Mouse (Mus musculus): Measurements from ENCODE around the gene Eya3. TPM values are rescaled to one million over a fixed set of nuclear protein-coding genes. Genes with fewer than 3 reads are reported as not detected.
"Not testable (repeated sequence)": the region's sequence is repeated elsewhere in the genome, so short reads cannot be mapped to it uniquely, and the experiment has no call there.

Gene Eya3
- polyA plus RNA-seq, 1 experiment from 2014 or later = 23.9 TPM

DNA sequence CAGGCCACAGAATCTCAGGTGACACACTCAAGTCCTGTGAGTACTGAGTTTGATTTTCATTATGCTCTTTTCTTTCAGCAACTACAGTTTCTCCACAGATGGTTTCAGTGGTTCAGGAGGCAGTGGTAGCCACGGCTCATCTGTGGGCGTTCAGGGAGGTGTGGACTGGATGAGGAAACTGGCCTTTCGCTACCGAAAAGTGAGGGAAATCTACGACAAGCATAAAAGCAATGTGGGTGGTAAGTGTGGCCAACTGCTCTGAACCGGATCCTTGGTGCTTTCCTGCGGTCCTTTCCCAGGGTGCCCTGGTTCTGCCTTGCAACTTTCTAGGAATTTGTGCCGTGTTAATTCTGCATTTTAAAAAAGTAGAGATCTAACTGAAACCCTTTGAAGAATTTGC is 68.1 kb downstream of the Eya3 start:
- Histone ChIP-seq H3K4me2 (no peak overlapping the region), H3K4me1 (replicated peaks) (no peaks in the 10 kb centered on the region), H3K4me3 (no peak overlapping the region), H3K27me3 (replicated peaks) (no peaks in the 10 kb centered on the region), H3K9ac (no peak overlapping the region), H3K36me3 (peaks cover 86% of the 10 kb centered on the region), H3K9me3 (replicated peaks) (no peaks in the 10 kb centered on the region), H3K27ac (ENCODE audit: poor library complexity, severe bottlenecking) (no peak overlapping the region)
- WGBS = 96% methylated on average over 8 of the region's 8 CpGs
- ATAC-seq (ENCODE audit: insufficient number of reproducible peaks, low FRiP score) = no peak

GRCm38 (mm10) chr4:132713181-132713580 is 74.4 kb downstream of the Eya3 start:
- 96% methylated on average over 7 of the region's 7 CpGs for WGBS
- H3K4me1 ChIP-seq (replicated peaks) = no peaks in the 10 kb centered on the region
- H3K9me3 ChIP-seq (replicated peaks) = no peaks in the 10 kb centered on the region
- H3K27me3 ChIP-seq (replicated peaks) = no peaks in the 10 kb centered on the region
- H3K27ac ChIP-seq (ENCODE audit: poor library complexity, severe bottlenecking) = no peak overlapping the region
- H3K4me2 ChIP-seq = no peak overlapping the region
- no peak overlapping the region for H3K4me3 ChIP-seq
- no peak overlapping the region for H3K9ac ChIP-seq
- ATAC-seq (ENCODE audit: insufficient number of reproducible peaks, low FRiP score) = no peak
- H3K36me3 ChIP-seq = peaks cover 72% of the 10 kb centered on the region

- Histone ChIP-seq H3K4me2 (no peak overlapping the region), H3K9ac (no peak overlapping the region), H3K27ac (ENCODE audit: poor library complexity, severe bottlenecking) (no peak overlapping the region), H3K4me3 (no peak overlapping the region), H3K9me3 (replicated peaks) (no peaks in the 10 kb centered on the region), H3K36me3 (peaks cover 73% of the 10 kb centered on the region), H3K4me1 (replicated peaks) (no peaks in the 10 kb centered on the region), H3K27me3 (replicated peaks) (no peaks in the 10 kb centered on the region)
- 97% methylated on average over 1 of the region's 1 CpGs for WGBS
- no peak for ATAC-seq (ENCODE audit: insufficient number of reproducible peaks, low FRiP score)
These were observed 79.5 kb downstream of the Eya3 start for GRCm38 (mm10) chr4:132718251-132718650.

GRCm38 (mm10) chr4:132728233-132728632 is 89.4 kb downstream of the Eya3 start:
- H3K9ac ChIP-seq = no peak overlapping the region
- H3K36me3 ChIP-seq = peaks cover 19% of the 10 kb centered on the region
- peaks cover 19% of the 10 kb centered on the region for H3K4me1 ChIP-seq (replicated peaks)
- no peak overlapping the region for H3K27ac ChIP-seq (ENCODE audit: poor library complexity, severe bottlenecking)
- no peaks in the 10 kb centered on the region for H3K9me3 ChIP-seq (replicated peaks)
- WGBS = 72% methylated on average over 8 of the region's 8 CpGs
- no peak overlapping the region for H3K4me2 ChIP-seq
- no peak overlapping the region for H3K4me3 ChIP-seq
- H3K27me3 ChIP-seq (replicated peaks) = no peaks in the 10 kb centered on the region
- ATAC-seq (ENCODE audit: insufficient number of reproducible peaks, low FRiP score) = no peak

- 47% methylated on average over 12 of the region's 12 CpGs for WGBS
- Histone ChIP-seq H3K4me3 (peak overlapping the region; percentile 67), H3K4me2 (peak overlapping the region; percentile 95), H3K9me3 (replicated peaks) (no peaks in the 10 kb centered on the region), H3K4me1 (replicated peaks) (peaks cover 11% of the 10 kb centered on the region), H3K36me3 (peaks cover 11% of the 10 kb centered on the region; the same call in 1 of the 2 replicates), H3K27ac (ENCODE audit: poor library complexity, severe bottlenecking) (no peak overlapping the region), H3K9ac (peak overlapping the region; percentile 75), H3K27me3 (replicated peaks) (no peaks in the 10 kb centered on the region)
- no peak for ATAC-seq (ENCODE audit: insufficient number of reproducible peaks, low FRiP score)
These were observed 92.8 kb downstream of the Eya3 start for GRCm38 (mm10) chr4:132731616-132732015.

- peak; percentile 96 for ATAC-seq (ENCODE audit: insufficient number of reproducible peaks, low FRiP score)
- Histone ChIP-seq H3K27me3 (replicated peaks) (no peaks in the 10 kb centered on the region), H3K4me3 (peak within 1 kb of the TSS; percentile 67), H3K27ac (ENCODE audit: poor library complexity, severe bottlenecking) (no peak within 1 kb of the TSS), H3K9ac (peak within 1 kb of the TSS; percentile 75), H3K36me3 (peaks cover 7% of the 10 kb centered on the region; the same call in 1 of the 2 replicates), H3K9me3 (replicated peaks) (no peaks in the 10 kb centered on the region), H3K4me1 (replicated peaks) (peaks cover 11% of the 10 kb centered on the region), H3K4me2 (peak within 1 kb of the TSS; percentile 95)
- WGBS = 2% methylated on average over 34 of the region's 34 CpGs
These were observed 93.4 kb downstream of the Eya3 start, which contains the start of gene Xkr8 for GRCm38 (mm10) chr4:132732148-132732684. TSS of gene Xkr8 (minus strand) at chr4:132732546.

- Histone ChIP-seq H3K4me2 (no peak overlapping the region), H3K27me3 (replicated peaks) (no peaks in the 10 kb centered on the region), H3K4me1 (replicated peaks) (peaks cover 11% of the 10 kb centered on the region), H3K36me3 (no peaks in the 10 kb centered on the region), H3K9ac (no peak overlapping the region), H3K9me3 (replicated peaks) (no peaks in the 10 kb centered on the region), H3K27ac (ENCODE audit: poor library complexity, severe bottlenecking) (no peak overlapping the region), H3K4me3 (no peak overlapping the region)
- no peak for ATAC-seq (ENCODE audit: insufficient number of reproducible peaks, low FRiP score)
- WGBS = 89% methylated on average over 25 of the region's 25 CpGs
These were observed 94.4 kb downstream of the Eya3 start for GRCm38 (mm10) chr4:132733071-132733770.

DNA sequence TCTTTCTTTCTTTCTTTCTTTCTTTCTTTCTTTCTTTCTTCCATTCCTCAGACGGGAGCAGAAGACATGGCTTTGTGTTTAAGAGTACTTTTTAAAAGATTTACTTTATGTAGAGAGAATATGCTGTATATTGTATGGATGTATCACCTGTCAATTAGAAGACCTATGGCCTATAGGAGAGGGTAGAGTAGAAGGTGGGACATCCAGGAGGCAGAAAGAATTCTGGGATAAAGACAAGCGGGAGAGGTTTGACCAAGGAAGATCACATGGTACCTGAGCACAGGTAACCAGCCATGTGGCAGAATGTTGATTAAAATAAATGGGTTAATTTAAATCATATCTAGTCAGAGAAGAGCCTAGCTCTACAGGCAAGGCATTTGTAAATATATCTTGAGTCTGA is 96.0 kb downstream of the Eya3 start:
- no peak overlapping the region for H3K9ac ChIP-seq
- H3K36me3 ChIP-seq = no peaks in the 10 kb centered on the region
- no peak overlapping the region for H3K4me2 ChIP-seq
- 72% methylated on average over 2 of the region's 2 CpGs for WGBS
- H3K4me1 ChIP-seq (replicated peaks) = peaks cover 11% of the 10 kb centered on the region
- ATAC-seq (ENCODE audit: insufficient number of reproducible peaks, low FRiP score) = no peak
- H3K4me3 ChIP-seq = no peak overlapping the region
- H3K27me3 ChIP-seq (replicated peaks) = no peaks in the 10 kb centered on the region
- no peaks in the 10 kb centered on the region for H3K9me3 ChIP-seq (replicated peaks)
- no peak overlapping the region for H3K27ac ChIP-seq (ENCODE audit: poor library complexity, severe bottlenecking)

GRCm38 (mm10) chr4:132735389-132735788 is 96.6 kb downstream of the Eya3 start:
- Histone ChIP-seq H3K4me3 (no peak overlapping the region), H3K4me2 (no peak overlapping the region), H3K9me3 (replicated peaks) (no peaks in the 10 kb centered on the region), H3K27ac (ENCODE audit: poor library complexity, severe bottlenecking) (no peak overlapping the region), H3K9ac (no peak overlapping the region), H3K4me1 (replicated peaks) (peaks cover 11% of the 10 kb centered on the region), H3K27me3 (replicated peaks) (no peaks in the 10 kb centered on the region), H3K36me3 (no peaks in the 10 kb centered on the region)
- no peak for ATAC-seq (ENCODE audit: insufficient number of reproducible peaks, low FRiP score)
- WGBS = 70% methylated on average over 2 of the region's 2 CpGs

- H3K27me3 ChIP-seq (replicated peaks) = no peaks in the 10 kb centered on the region
- H3K4me3 ChIP-seq = no peak overlapping the region
- WGBS = 50% methylated on average over 3 of the region's 3 CpGs
- H3K36me3 ChIP-seq = no peaks in the 10 kb centered on the region
- no peak for ATAC-seq (ENCODE audit: insufficient number of reproducible peaks, low FRiP score)
- no peak overlapping the region for H3K9ac ChIP-seq
- no peak overlapping the region for H3K4me2 ChIP-seq
- no peaks in the 10 kb centered on the region for H3K9me3 ChIP-seq (replicated peaks)
- no peak overlapping the region for H3K27ac ChIP-seq (ENCODE audit: poor library complexity, severe bottlenecking)
- H3K4me1 ChIP-seq (replicated peaks) = peaks cover 11% of the 10 kb centered on the region
These were observed 97.1 kb downstream of the Eya3 start for GRCm38 (mm10) chr4:132735894-132736293.

- not testable (repeated sequence) for H3K9me3 ChIP-seq (replicated peaks); H3K36me3 ChIP-seq; H3K4me1 ChIP-seq (replicated peaks); H3K4me2 ChIP-seq; H3K9ac ChIP-seq; H3K27ac ChIP-seq (ENCODE audit: poor library complexity, severe bottlenecking); H3K27me3 ChIP-seq (replicated peaks); ATAC-seq (ENCODE audit: insufficient number of reproducible peaks, low FRiP score); H3K4me3 ChIP-seq
- WGBS = 86% methylated on average over 9 of the region's 9 CpGs
These were observed 98.4 kb downstream of the Eya3 start for GRCm38 (mm10) chr4:132737154-132737553.

- ATAC-seq (ENCODE audit: insufficient number of reproducible peaks, low FRiP score) = no peak
- H3K27me3 ChIP-seq (replicated peaks) = no peaks in the 10 kb centered on the region
- no peaks in the 10 kb centered on the region for H3K36me3 ChIP-seq
- H3K4me1 ChIP-seq (replicated peaks) = peaks cover 9% of the 10 kb centered on the region
- H3K4me3 ChIP-seq = no peak overlapping the region
- H3K9ac ChIP-seq = no peak overlapping the region
- 86% methylated on average over 7 of the region's 7 CpGs for WGBS
- no peak overlapping the region for H3K4me2 ChIP-seq
- no peaks in the 10 kb centered on the region for H3K9me3 ChIP-seq (replicated peaks)
- no peak overlapping the region for H3K27ac ChIP-seq (ENCODE audit: poor library complexity, severe bottlenecking)
These were observed 102.7 kb downstream of the Eya3 start for GRCm38 (mm10) chr4:132741491-132741890.
